In genomic region chr14:32076896-32077575, GRCm38 (mm10) we compare ENCODE assay signal across 9 mouse cellular contexts. TPM values are rescaled to one million over a fixed set of nuclear protein-coding genes. Genes with fewer than 3 reads are reported as not detected.
A peak's percentile ranks its signal among the peaks of the same experiment; 100 is the strongest.
DNase-seq lines count a peak whose midpoint lies in the region; ATAC-seq and TF ChIP-seq lines count a peak whose summit lies in the region.
"Had no signal": no experiment of that assay in that cellular context is flagged by ENCODE, and none has a peak within 500 bp of the region (broad histone marks: within the 10 kb centered on the region; RNA-seq: fewer than 3 reads in every experiment).

No protein-coding gene starts in this region.

- H3K27me3 ChIP-seq in kidney, postnatal 0 days (ENCODE audit: insufficient read depth, low read length) = no peaks in the 10 kb centered on the region
- no peaks in the 10 kb centered on the region for H3K27me3 ChIP-seq in liver, postnatal 0 days (ENCODE audit: insufficient read depth, low read length)

- peak; percentile 97 for TF ChIP-seq CTCF in kidney, postnatal 0 days (IDR thresholded peaks at IDR 0.05; ENCODE audit: low read depth)
- TF ChIP-seq CTCF in liver, postnatal 0 days (IDR thresholded peaks at IDR 0.05; ENCODE audit: low read depth) = peak; percentile 98

- DNase-seq in CD8-positive naive resting alpha-beta T cell, adult 2 months (ENCODE audit: low read depth in 2 of 2, low spot score in 2 of 2) = peak; percentile 18 to 27
- peak; percentile 69 for DNase-seq in adrenal gland, adult 2 months
- DNase-seq in embryo, embryonic 10 days (ENCODE audit: low spot score) = peak; percentile 71
- peak; percentile 54 to 69 for DNase-seq in gastrocnemius, postnatal 36 days
- DNase-seq in kidney, postnatal 0 days (ENCODE audit: low spot score) = peak; percentile 80
- DNase-seq in liver, postnatal 0 days = peak; percentile 85
- DNase-seq in ovary, adult 18-20 months (ENCODE audit: low spot score) = peak; percentile 39
- DNase-seq in thymus, postnatal 0 days (ENCODE audit: low spot score) = peak; percentile 39

- WGBS in kidney, postnatal 0 days = 41% methylated on average over 8 of the region's 8 CpGs
- 49% methylated on average over 8 of the region's 8 CpGs for WGBS in liver, postnatal 0 days (ENCODE audit: insufficient replicate concordance)

- no peaks in the 10 kb centered on the region for H3K9me3 ChIP-seq in kidney, postnatal 0 days (replicated peaks; ENCODE audit: low read length)
- no peaks in the 10 kb centered on the region for H3K9me3 ChIP-seq in liver, postnatal 0 days (ENCODE audit: low read length)
- H3K9me3 ChIP-seq: heart, embryonic 13.5 days had no signal

- 0 out of 2 replicates have a peak, but pooled peaks have one; percentile 33 for ATAC-seq in kidney, postnatal 0 days (replicated peaks; ENCODE audit: low FRiP score, low read depth)
- peak; percentile 75 for ATAC-seq in liver, postnatal 0 days

- no peak overlapping the region for H3K9ac ChIP-seq in kidney, postnatal 0 days (ENCODE audit: low read depth, low read length)
- no peak overlapping the region for H3K9ac ChIP-seq in liver, postnatal 0 days (replicated peaks)
- H3K9ac ChIP-seq: heart, embryonic 13.5 days had no signal

- H3K4me3 ChIP-seq in kidney, postnatal 0 days (replicated peaks; ENCODE audit: low read depth, low read length) = no peak overlapping the region
- H3K4me3 ChIP-seq in liver, postnatal 0 days (ENCODE audit: low read depth, low read length) = no peak overlapping the region
- H3K4me3 ChIP-seq: heart, embryonic 13.5 days had no signal

- no peak for TF ChIP-seq EP300 in liver, postnatal 0 days (IDR thresholded peaks at IDR 0.05; ENCODE audit: low read depth)

- H3K27ac ChIP-seq in kidney, postnatal 0 days = no peak overlapping the region
- no peak overlapping the region for H3K27ac ChIP-seq in liver, postnatal 0 days (ENCODE audit: low read depth)
- H3K27ac ChIP-seq: heart, embryonic 13.5 days had no signal

- no peak overlapping the region for H3K4me2 ChIP-seq in kidney, postnatal 0 days (ENCODE audit: low read length)
- H3K4me2 ChIP-seq in liver, postnatal 0 days (ENCODE audit: low read depth, low read length) = no peak overlapping the region
- H3K4me2 ChIP-seq: heart, embryonic 13.5 days had no signal

- H3K36me3 ChIP-seq in kidney, postnatal 0 days (ENCODE audit: insufficient read depth, low read length) = peaks cover 6% of the 10 kb centered on the region
- H3K36me3 ChIP-seq in liver, postnatal 0 days (replicated peaks; ENCODE audit: insufficient read depth, low read length) = peaks cover 6% of the 10 kb centered on the region

- intact Hi-C loops in gastrocnemius, postnatal 36 days (cut with DNase I) = loop anchor here (2.0 to 5.0 kb wide), 4 partner anchors 44 to 420 kb away; no protein-coding TSS in a partner anchor

- H3K4me1 ChIP-seq in kidney, postnatal 0 days (replicated peaks; ENCODE audit: insufficient read depth, low read length) = no peaks in the 10 kb centered on the region
- H3K4me1 ChIP-seq in liver, postnatal 0 days (ENCODE audit: insufficient read depth) = no peaks in the 10 kb centered on the region

RNA-seq across cellular contexts. Expression of gene Oxnad1, which starts 8.1 kb away (rescaled TPM):
- 10 to 100 TPM; 41.8 to 41.9 TPM for total RNA-seq in adrenal gland, adult 2 months (2021)
- polyA plus RNA-seq in adrenal gland, adult 2 months (2012; rRNA removed) = 16.8 and 18.5 TPM in 2 replicates
- total RNA-seq in gastrocnemius, postnatal 36 days (2021) = 10 to 100 TPM; 20.3 to 23.7 TPM
- polyA plus RNA-seq in kidney, postnatal 0 days (2015; fragmentation: Nextera tagmentation; extraction: Ambion mirVana) = 30.3 and 31.6 TPM in 2 replicates
- polyA plus RNA-seq in liver, postnatal 0 days (2015; fragmentation: Nextera tagmentation; extraction: Ambion mirVana) = 13.5 and 14.3 TPM in 2 replicates
- polyA plus RNA-seq in thymus, postnatal 0 days (2015; fragmentation: Nextera tagmentation; extraction: Ambion mirVana) = 17.2 and 19.2 TPM in 2 replicates

RNA-seq across cellular contexts. Expression of gene Dph3, which starts 8.5 kb away (rescaled TPM):
- total RNA-seq in adrenal gland, adult 2 months (2021) = 10 to 100 TPM; 67.7 to 74.9 TPM
- 7.0 and 8.4 TPM in 2 replicates for polyA plus RNA-seq in adrenal gland, adult 2 months (2012; rRNA removed)
- total RNA-seq in gastrocnemius, postnatal 36 days (2021) = 100 to 1,000 TPM; 107 to 111 TPM
- polyA plus RNA-seq in kidney, postnatal 0 days (2015; fragmentation: Nextera tagmentation; extraction: Ambion mirVana) = 109 and 116 TPM in 2 replicates
- 55.9 and 58.1 TPM in 2 replicates for polyA plus RNA-seq in liver, postnatal 0 days (2015; fragmentation: Nextera tagmentation; extraction: Ambion mirVana)
- 88.7 and 91.6 TPM in 2 replicates for polyA plus RNA-seq in thymus, postnatal 0 days (2015; fragmentation: Nextera tagmentation; extraction: Ambion mirVana)

RNA-seq across cellular contexts. Expression of gene Galnt15, which starts 48.2 kb away (rescaled TPM):
- total RNA-seq in adrenal gland, adult 2 months (2021) = 10 to 100 TPM in 1 of 2 experiments, 1 to 10 TPM in 1; 5.2 to 14.5 TPM
- polyA plus RNA-seq in adrenal gland, adult 2 months (2012; rRNA removed) = 3.6 and 4.8 TPM in 2 replicates
- 1 to 10 TPM; 5.2 to 6.2 TPM for total RNA-seq in gastrocnemius, postnatal 36 days (2021)
- 0.28 and 0.34 TPM in 2 replicates for polyA plus RNA-seq in kidney, postnatal 0 days (2015; fragmentation: Nextera tagmentation; extraction: Ambion mirVana)
- 0.05 TPM in 2 replicates for polyA plus RNA-seq in liver, postnatal 0 days (2015; fragmentation: Nextera tagmentation; extraction: Ambion mirVana)
- 0.82 and 0.86 TPM in 2 replicates for polyA plus RNA-seq in thymus, postnatal 0 days (2015; fragmentation: Nextera tagmentation; extraction: Ambion mirVana)

Comparison
In these comparisons a context has a peak if more than half of its experiments do, and no peak if none do; other contexts are left out.
1. DNase-seq: peak in every context shown above with its lines; median percentile 85 in liver, postnatal 0 days; 80 in kidney, postnatal 0 days; 71 in embryo, embryonic 10 days; 69 in adrenal gland, adult 2 months; 62 in gastrocnemius, postnatal 36 days; 39 in ovary, adult 18-20 months; 39 in thymus, postnatal 0 days; 22 in CD8-positive naive resting alpha-beta T cell, adult 2 months.